Mouse (Mus musculus) heart, adult 2 months (tissue): ENCODE results near the gene Zfp128.

Experiments used
- CTCF ChIP-seq: fragments of 200-600 bp; IDR thresholded peaks from 2 replicates; pipeline ENCODE4 v1.8.1; 2022; ENCODE audit warnings: antibody characterized with exemption, mild to moderate bottlenecking, moderate library complexity
- EP300 ChIP-seq: fragments of 200-500 bp; IDR thresholded peaks from 2 replicates; pipeline ENCODE4 v1.6.1; 2011; ENCODE audit warnings: low read depth, low read length, control low read depth; ENCODE audit not compliant: insufficient read depth
- POLR2A ChIP-seq: fragments of 200-500 bp; IDR thresholded peaks from 2 replicates; pipeline ENCODE4 v1.6.1; 2011; ENCODE audit warnings: mild to moderate bottlenecking, low read depth, low read length, control low read depth; ENCODE audit not compliant: insufficient read depth

GRCm38 (mm10) chr7:12835193-12835671 is 45.7 kb upstream of the Zfp128 start:
- no peak for TF ChIP-seq POLR2A
- TF ChIP-seq CTCF: no peak
- TF ChIP-seq EP300: no peak
